In genomic region chr4:130665176-130665575, GRCm38 (mm10) we compare ENCODE assay signal across 9 mouse cellular contexts. TPM values are rescaled to one million over a fixed set of nuclear protein-coding genes. Genes with fewer than 3 reads are reported as not detected.
DNase-seq lines count a peak whose midpoint lies in the region; ATAC-seq and TF ChIP-seq lines count a peak whose summit lies in the region.
"Had no signal": no experiment of that assay in that cellular context is flagged by ENCODE, and none has a peak within 500 bp of the region (broad histone marks: within the 10 kb centered on the region; RNA-seq: fewer than 3 reads in every experiment).

No protein-coding gene starts in this region.

- TF ChIP-seq CTCF in hindbrain, postnatal 0 days (IDR thresholded peaks at IDR 0.05; ENCODE audit: low read depth): no peak

- H3K9me3 ChIP-seq in heart, embryonic 11.5 days (replicated peaks; ENCODE audit: control insufficient read depth, low read length): no peaks in the 10 kb centered on the region
- H3K9me3 ChIP-seq in embryonic facial prominence, embryonic 11.5 days (replicated peaks; ENCODE audit: control insufficient read depth, low read length): no peaks in the 10 kb centered on the region
- H3K9me3 ChIP-seq in hindbrain, postnatal 0 days (ENCODE audit: low read length): no peaks in the 10 kb centered on the region
- no peaks in the 10 kb centered on the region for H3K9me3 ChIP-seq in midbrain, embryonic 11.5 days (ENCODE audit: control insufficient read depth, low read length)

- H3K27ac ChIP-seq in heart, embryonic 11.5 days (ENCODE audit: low read depth, low read length): no peak overlapping the region
- no peak overlapping the region for H3K27ac ChIP-seq in embryonic facial prominence, embryonic 11.5 days (replicated peaks; ENCODE audit: low read depth, low read length)
- no peak overlapping the region for H3K27ac ChIP-seq in hindbrain, postnatal 0 days
- no peak overlapping the region for H3K27ac ChIP-seq in midbrain, embryonic 11.5 days (ENCODE audit: low read depth, low read length)

- ATAC-seq in heart, embryonic 11.5 days (replicated peaks; ENCODE audit: insufficient number of reproducible peaks, low FRiP score, low TSS enrichment): no peak
- ATAC-seq in embryonic facial prominence, embryonic 11.5 days (replicated peaks; ENCODE audit: insufficient number of reproducible peaks, low FRiP score, low TSS enrichment, low read depth): no peak
- no peak for ATAC-seq in hindbrain, postnatal 0 days
- no peak for ATAC-seq in midbrain, embryonic 11.5 days (ENCODE audit: low FRiP score)
- ATAC-seq: Patski had no signal

- H3K27me3 ChIP-seq in heart, embryonic 11.5 days (ENCODE audit: control insufficient read depth, insufficient read depth, low read length): no peaks in the 10 kb centered on the region
- no peaks in the 10 kb centered on the region for H3K27me3 ChIP-seq in embryonic facial prominence, embryonic 11.5 days (ENCODE audit: control insufficient read depth, insufficient read depth, low read length)
- no peaks in the 10 kb centered on the region for H3K27me3 ChIP-seq in hindbrain, postnatal 0 days (ENCODE audit: insufficient read depth, low read length)
- H3K27me3 ChIP-seq in midbrain, embryonic 11.5 days (ENCODE audit: control insufficient read depth, insufficient read depth, low read length): no peaks in the 10 kb centered on the region
- H3K27me3 ChIP-seq: Patski had no signal

- WGBS in heart, embryonic 11.5 days (ENCODE audit: insufficient replicate concordance): 3% methylated on average over 1 of the region's 1 CpGs
- WGBS in embryonic facial prominence, embryonic 11.5 days: 21% methylated on average over 1 of the region's 1 CpGs
- 0% methylated on average over 1 of the region's 1 CpGs for WGBS in hindbrain, postnatal 0 days
- 42% methylated on average over 1 of the region's 1 CpGs for WGBS in midbrain, embryonic 11.5 days

- H3K4me1 ChIP-seq in heart, embryonic 11.5 days (ENCODE audit: control insufficient read depth, insufficient read depth, low read length): peaks cover 11% of the 10 kb centered on the region
- peaks cover 3% of the 10 kb centered on the region; the same call in 1 of the 2 replicates for H3K4me1 ChIP-seq in embryonic facial prominence, embryonic 11.5 days (ENCODE audit: control insufficient read depth, insufficient read depth, low read length)
- peaks cover 13% of the 10 kb centered on the region for H3K4me1 ChIP-seq in hindbrain, postnatal 0 days (ENCODE audit: insufficient read depth, low read length)
- peaks cover 11% of the 10 kb centered on the region for H3K4me1 ChIP-seq in midbrain, embryonic 11.5 days (ENCODE audit: control insufficient read depth, insufficient read depth, low read length)

- no peak overlapping the region for H3K9ac ChIP-seq in heart, embryonic 11.5 days (ENCODE audit: low read depth, low read length)
- no peak overlapping the region for H3K9ac ChIP-seq in embryonic facial prominence, embryonic 11.5 days (replicated peaks; ENCODE audit: low read length)
- no peak overlapping the region; the same call in 1 of the 2 replicates for H3K9ac ChIP-seq in hindbrain, postnatal 0 days (replicated peaks; ENCODE audit: low read length)
- no peak overlapping the region; the same call in 1 of the 2 replicates for H3K9ac ChIP-seq in midbrain, embryonic 11.5 days (ENCODE audit: low read length)

- H3K4me2 ChIP-seq in heart, embryonic 11.5 days: peak overlapping the region; percentile 81
- H3K4me2 ChIP-seq in embryonic facial prominence, embryonic 11.5 days (ENCODE audit: low read depth, low read length): peak overlapping the region; percentile 27; the same call in 1 of the 2 replicates
- peak overlapping the region; percentile 78 for H3K4me2 ChIP-seq in hindbrain, postnatal 0 days (ENCODE audit: low read depth, low read length)
- peak overlapping the region; percentile 95 for H3K4me2 ChIP-seq in midbrain, embryonic 11.5 days

- peak overlapping the region; percentile 96 for H3K4me3 ChIP-seq in heart, embryonic 11.5 days (ENCODE audit: low read depth, low read length)
- H3K4me3 ChIP-seq in embryonic facial prominence, embryonic 11.5 days (ENCODE audit: low read depth, low read length): peak overlapping the region; percentile 87
- peak overlapping the region; percentile 92 for H3K4me3 ChIP-seq in hindbrain, postnatal 0 days (ENCODE audit: low read length)
- peak overlapping the region; percentile 94; the same call in 1 of the 2 replicates for H3K4me3 ChIP-seq in midbrain, embryonic 11.5 days (ENCODE audit: low read depth, low read length)

- H3K36me3 ChIP-seq in heart, embryonic 11.5 days (ENCODE audit: control insufficient read depth, insufficient read depth, low read length): no peaks in the 10 kb centered on the region
- H3K36me3 ChIP-seq in embryonic facial prominence, embryonic 11.5 days (replicated peaks; ENCODE audit: control insufficient read depth, insufficient read depth, low read depth, low read length): no peaks in the 10 kb centered on the region
- H3K36me3 ChIP-seq in hindbrain, postnatal 0 days (ENCODE audit: insufficient read depth, low read length): no peaks in the 10 kb centered on the region
- peaks cover 3% of the 10 kb centered on the region; the same call in 1 of the 2 replicates for H3K36me3 ChIP-seq in midbrain, embryonic 11.5 days (ENCODE audit: control insufficient read depth, insufficient read depth, low read length)

- no peak for DNase-seq in heart, adult 18-20 months
- no peak for DNase-seq in embryonic facial prominence, embryonic 11.5 days (ENCODE audit: low spot score)
- DNase-seq in hindbrain, postnatal 0 days (ENCODE audit: low spot score): no peak
- no peak for DNase-seq in midbrain, embryonic 11.5 days (ENCODE audit: low spot score, missing footprints)
- no peak for DNase-seq in gastrocnemius, postnatal 10 days
- no peak for DNase-seq in cerebellum, adult 11-12 months
- DNase-seq in thymus, adult 18-20 months: no peak

RNA-seq across cellular contexts. Expression of gene Pum1, which starts 2.1 kb away (rescaled TPM):
- 64.8 and 68.3 TPM in 2 replicates for polyA plus RNA-seq in heart, embryonic 11.5 days (2014; fragmentation: Nextera tagmentation; extraction: Ambion mirVana)
- total RNA-seq in heart, adult 18-20 months (2021): 10 to 100 TPM; 50.2 to 63.1 TPM
- 88.5 and 96.1 TPM in 2 replicates for polyA plus RNA-seq in embryonic facial prominence, embryonic 11.5 days (2014; fragmentation: Nextera tagmentation; extraction: Ambion mirVana)
- 78.0 and 84.4 TPM in 2 replicates for total RNA-seq in hindbrain, postnatal 0 days (2014; rRNA removed)
- 61.9 and 64.9 TPM in 2 replicates for polyA plus RNA-seq in hindbrain, postnatal 0 days (2015; fragmentation: Nextera tagmentation; extraction: Ambion mirVana)
- 103 and 107 TPM in 2 replicates for polyA plus RNA-seq in midbrain, embryonic 11.5 days (2014; fragmentation: Nextera tagmentation; extraction: Ambion mirVana)
- total RNA-seq in gastrocnemius, postnatal 10 days (2021): 10 to 100 TPM; 41.8 to 54.3 TPM

Comparison
In these comparisons a context has a peak if more than half of its experiments do, and no peak if none do; other contexts are left out.
1. H3K4me2 ChIP-seq: peak in every context shown above with its lines; median percentile 95 in midbrain, embryonic 11.5 days; 81 in heart, embryonic 11.5 days; 78 in hindbrain, postnatal 0 days; 27 in embryonic facial prominence, embryonic 11.5 days.